Mouse (Mus musculus) retina, postnatal 1 day (tissue): ENCODE results near the gene Prss58.

Source experiments
- DNase-seq: peaks from one replicate; pipeline ENCODE4 v3.0.0-alpha.2; 2012

The Prss58 gene

GRCm38 (mm10) chr6:40900287-40900686 is at the start of gene Prss58:
Gene Prss58, minus strand, starts transcription at chr6:40900387.
- DNase-seq: no peak

DNA sequence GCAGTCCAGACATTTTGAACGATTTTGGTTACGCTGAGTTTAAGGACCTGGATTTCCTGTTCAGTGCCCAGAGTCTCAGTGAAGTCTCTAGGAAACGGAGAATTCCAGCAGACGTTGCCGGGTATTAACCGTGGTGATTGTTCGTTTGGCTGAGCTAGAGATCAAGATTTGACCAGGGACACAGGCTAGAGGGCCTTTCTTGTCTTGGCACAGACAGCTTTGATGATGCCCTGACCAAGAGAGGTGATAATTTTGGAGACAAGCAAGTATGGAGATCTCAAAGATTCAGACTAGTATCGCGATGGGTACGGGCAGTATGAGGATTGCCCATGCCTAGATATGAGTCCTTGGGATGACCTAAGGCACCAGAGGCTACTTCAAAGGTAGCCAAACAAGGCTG is 40.3 kb upstream of the Prss58 start, which contains the start of gene 1700074P13Rik:
1700074P13Rik (minus strand) TSS at position 101 of the 400 bp plus-strand sequence.
- DNase-seq: no peak

GRCm38 (mm10) chr6:40919954-40920353 is 19.8 kb upstream of the Prss58 start:
- DNase-seq: no peak

GRCm38 (mm10) chr6:40894716-40895115 is 5.5 kb downstream of the Prss58 start:
- DNase-seq: no peak

DNA sequence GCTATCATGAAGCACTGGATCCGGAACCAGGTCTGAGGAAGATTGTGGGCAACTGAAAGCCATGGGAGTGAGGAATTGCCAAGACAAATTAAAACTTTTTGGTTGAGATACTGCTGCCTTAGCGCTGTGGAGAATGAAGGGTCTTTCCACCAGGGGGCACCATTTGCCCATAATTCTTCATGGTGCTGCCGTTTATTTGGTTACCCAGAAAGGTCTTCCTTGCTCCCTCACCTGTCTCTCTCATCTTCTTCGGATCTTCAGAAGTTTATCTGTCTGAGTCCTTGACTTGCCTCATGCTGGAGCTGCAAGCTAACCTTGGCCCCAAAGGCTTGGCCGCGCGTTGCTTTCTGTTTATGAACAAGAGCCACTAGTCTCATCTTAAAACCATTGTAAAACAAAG is 6.6 kb downstream of the Prss58 start:
- peak; percentile 42 for DNase-seq

DNA sequence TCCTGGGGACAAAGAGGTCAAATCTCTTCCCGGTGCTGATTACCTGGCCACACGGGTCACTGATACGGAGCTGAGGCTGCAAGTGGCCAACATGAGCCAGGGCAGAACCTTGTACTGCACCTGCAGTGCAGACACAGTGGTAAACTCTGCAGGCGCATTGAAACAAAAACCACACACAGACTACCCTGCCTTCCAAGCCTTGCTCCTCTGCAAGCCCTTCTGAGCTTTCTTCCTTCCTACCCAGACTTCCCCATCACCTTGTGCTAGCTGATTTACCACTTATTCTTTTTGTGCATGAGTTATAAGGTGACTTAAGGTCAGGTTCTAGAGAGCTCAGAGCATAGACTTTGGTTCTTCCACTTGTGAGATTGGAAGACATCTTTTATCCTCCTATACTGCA is 8.4 kb downstream of the Prss58 start:
- DNase-seq: no peak

DNA sequence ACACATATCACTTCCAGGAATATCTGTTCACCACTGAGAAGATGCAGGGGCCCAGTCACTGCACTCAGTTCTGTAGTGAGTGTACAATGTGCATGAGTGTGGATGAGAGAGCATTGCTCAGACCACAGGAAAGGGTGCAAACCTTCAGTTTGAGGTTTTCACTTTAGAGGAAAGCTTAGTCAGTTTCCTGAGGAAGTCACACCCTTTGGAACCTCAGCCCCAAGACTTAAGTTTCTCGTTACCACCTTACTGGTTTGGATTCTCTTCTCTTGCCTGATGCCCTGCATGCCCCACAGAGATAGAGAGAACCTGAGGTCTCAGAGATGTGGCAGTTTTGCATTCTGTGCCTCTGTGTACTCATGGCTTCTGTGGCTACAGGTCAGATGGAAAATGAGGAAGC is 9.2 kb downstream of the Prss58 start:
- no peak for DNase-seq

GRCm38 (mm10) chr6:40887394-40887793 is 12.8 kb downstream of the Prss58 start, which contains the start of gene Moxd2:
Gene Moxd2, minus strand, starts transcription at chr6:40887494.
- no peak for DNase-seq

- DNase-seq: no peak
Observed at GRCm38 (mm10) chr6:40845283-40845682, 54.9 kb downstream of the Prss58 start.
